Mouse (Mus musculus) kidney, postnatal 4 days (tissue): ENCODE measurements around the gene Gm4312.
A peak's percentile ranks its signal among the peaks of the same experiment; 100 is the strongest.
"Not testable (repeated sequence)": the region's sequence is repeated elsewhere in the genome, so short reads cannot be mapped to it uniquely, and the experiment has no call there.

ENCODE experiments used
- DNase-seq, 2 experiments: peaks; one replicate each; pipeline ENCODE4 v3.0.0; 2021; ENCODE audit warnings: mixed read lengths in 2 of 2

Gene Gm4312

DNA sequence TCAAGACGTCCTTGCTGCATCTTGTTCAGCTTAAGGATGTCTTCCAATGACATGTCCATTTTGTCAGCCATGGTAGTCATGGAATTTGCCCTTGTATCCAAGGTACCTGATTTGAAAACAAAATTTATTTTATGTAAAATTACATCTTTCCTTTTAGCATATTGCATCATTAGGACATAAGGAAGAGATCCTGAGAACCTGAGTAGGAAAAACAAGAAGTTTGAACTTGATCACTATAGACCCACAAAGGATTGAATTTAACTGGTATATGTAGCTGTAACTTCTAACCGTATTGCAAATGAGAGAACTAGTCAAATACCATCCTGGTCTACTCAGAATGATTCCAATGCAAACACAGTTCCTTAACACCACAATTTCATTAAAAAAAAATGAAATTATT lies at the start of gene Gm4312:
Gm4312 (minus strand) TSS at position 101 of the 400 bp plus-strand sequence.
- DNase-seq: not testable (repeated sequence)

DNA sequence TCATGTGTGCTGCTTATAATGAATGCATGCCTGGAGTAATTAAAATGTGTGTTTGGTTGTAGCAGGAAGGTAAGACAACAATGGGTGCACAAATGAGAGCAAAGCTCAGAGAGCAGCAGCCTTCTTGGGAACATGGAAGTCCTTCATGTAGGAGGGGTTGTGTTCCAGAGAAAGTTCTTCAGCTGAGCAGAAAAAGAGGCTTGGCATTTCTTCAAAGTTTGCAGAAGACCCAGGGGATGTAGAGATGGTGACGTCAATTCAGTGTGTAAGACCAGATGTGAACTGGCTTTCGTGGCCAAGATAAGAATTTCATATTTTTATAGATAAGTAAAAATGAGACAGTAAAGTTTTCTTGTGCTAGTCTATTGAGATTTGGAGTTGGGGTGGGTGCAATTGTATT lies 45.2 kb upstream of the Gm4312 start:
- no peak for DNase-seq

DNA sequence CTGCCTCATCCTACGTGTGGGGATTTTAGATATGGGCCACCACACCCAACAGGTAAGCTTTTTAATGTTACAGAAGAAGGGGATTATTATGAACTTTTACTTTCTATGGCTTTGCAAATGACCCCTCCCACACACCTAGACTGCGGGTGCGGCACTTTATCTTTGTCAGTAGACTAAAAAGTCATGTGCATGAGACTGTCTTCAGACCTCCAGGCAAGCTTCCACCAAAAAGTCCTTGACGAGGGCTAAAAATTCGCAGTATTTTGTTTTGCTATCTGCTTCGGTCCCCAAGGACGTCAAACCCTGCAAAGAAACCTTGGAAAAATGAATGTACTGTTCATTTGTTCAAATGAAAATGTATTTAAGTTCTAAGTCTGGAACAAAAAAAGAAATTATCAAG lies 33.2 kb upstream of the Gm4312 start:
- DNase-seq: no peak

DNA sequence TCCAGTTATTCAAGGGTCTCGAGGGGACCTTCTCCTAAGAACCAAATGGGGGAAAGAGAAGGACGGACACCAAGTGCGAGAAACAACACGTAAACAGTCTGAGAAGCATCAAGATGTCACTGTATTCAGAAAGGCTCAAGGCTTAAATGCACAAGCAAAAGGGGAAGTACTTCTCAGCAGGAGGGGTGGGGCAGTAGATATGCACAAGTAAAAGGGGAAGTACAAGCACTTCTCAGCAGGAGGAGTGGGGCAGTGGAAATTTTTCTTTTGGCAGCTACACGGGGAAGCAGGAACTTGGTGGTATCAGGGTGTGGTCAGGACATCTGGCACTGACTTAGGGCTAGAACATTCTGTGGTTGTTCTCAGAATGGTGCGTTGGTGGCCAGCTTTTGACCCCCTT lies 19.9 kb upstream of the Gm4312 start:
- DNase-seq: not testable (repeated sequence)

DNA sequence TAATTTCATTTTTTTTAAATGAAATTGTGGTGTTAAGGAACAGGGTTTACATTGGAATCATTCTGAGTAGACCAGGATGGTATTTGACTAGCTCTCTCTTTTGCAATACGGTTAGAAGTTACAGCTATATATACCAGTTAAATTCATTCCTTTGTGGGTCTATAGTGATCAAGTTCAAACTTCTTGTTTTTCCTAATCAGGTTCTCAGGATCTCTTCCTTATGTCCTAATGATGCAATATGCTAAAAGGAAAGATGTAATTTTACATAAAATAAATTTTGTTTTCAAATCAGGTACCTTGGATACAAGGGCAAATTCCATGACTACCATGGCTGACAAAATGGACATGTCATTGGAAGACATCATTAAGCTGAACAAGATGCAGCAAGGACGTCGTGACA lies 21.3 kb downstream of the Gm4312 start, which contains the start of gene Gm4307:
Gm4307 (plus strand) TSS at position 301 of the 400 bp plus-strand sequence.
- DNase-seq: not testable (repeated sequence)

DNA sequence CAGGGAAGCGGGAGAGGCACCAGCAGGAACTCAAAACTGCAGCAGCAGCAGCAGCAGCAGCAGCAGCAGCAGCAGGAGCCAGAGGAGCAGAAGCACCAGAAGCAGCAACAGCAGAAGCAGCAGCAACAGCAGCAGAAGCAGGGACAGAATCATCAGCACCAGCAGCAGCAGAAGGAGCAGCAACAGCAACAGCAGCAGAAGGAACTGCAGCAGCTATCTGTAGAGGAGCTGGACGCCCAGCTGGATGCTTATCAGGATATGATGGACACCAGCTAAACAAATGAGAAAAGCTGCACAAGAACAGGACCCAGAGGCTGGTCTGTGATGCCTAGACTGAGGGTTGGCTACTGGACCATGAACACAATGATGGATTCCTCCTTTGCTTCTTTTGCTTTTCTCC lies 25.5 kb downstream of the Gm4312 start:
- DNase-seq: peak; percentile 3 to 12

DNA sequence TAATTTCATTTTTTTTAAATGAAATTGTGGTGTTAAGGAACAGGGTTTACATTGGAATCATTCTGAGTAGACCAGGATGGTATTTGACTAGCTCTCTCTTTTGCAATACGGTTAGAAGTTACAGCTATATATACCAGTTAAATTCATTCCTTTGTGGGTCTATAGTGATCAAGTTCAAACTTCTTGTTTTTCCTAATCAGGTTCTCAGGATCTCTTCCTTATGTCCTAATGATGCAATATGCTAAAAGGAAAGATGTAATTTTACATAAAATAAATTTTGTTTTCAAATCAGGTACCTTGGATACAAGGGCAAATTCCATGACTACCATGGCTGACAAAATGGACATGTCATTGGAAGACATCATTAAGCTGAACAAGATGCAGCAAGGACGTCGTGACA lies 31.6 kb downstream of the Gm4312 start, which contains the start of gene Gm4305:
Gm4305 (plus strand) TSS at position 301 of the 400 bp plus-strand sequence.
- not testable (repeated sequence) for DNase-seq

DNA sequence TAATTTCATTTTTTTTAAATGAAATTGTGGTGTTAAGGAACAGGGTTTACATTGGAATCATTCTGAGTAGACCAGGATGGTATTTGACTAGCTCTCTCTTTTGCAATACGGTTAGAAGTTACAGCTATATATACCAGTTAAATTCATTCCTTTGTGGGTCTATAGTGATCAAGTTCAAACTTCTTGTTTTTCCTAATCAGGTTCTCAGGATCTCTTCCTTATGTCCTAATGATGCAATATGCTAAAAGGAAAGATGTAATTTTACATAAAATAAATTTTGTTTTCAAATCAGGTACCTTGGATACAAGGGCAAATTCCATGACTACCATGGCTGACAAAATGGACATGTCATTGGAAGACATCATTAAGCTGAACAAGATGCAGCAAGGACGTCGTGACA lies 36.7 kb downstream of the Gm4312 start, which contains the start of gene Gm4303:
Gm4303 (plus strand) TSS at position 301 of the 400 bp plus-strand sequence.
- DNase-seq: not testable (repeated sequence)

DNA sequence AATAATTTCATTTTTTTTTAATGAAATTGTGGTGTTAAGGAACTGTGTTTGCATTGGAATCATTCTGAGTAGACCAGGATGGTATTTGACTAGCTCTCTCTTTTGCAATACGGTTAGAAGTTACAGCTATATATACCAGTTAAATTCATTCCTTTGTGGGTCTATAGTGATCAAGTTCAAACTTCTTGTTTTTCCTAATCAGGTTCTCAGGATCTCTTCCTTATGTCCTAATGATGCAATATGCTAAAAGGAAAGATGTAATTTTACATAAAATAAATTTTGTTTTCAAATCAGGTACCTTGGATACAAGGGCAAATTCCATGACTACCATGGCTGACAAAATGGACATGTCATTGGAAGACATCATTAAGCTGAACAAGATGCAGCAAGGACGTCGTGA lies 41.8 kb downstream of the Gm4312 start, which contains the start of gene Gm4302:
Gm4302 (plus strand) TSS at position 301 of the 400 bp plus-strand sequence.
- not testable (repeated sequence) for DNase-seq

DNA sequence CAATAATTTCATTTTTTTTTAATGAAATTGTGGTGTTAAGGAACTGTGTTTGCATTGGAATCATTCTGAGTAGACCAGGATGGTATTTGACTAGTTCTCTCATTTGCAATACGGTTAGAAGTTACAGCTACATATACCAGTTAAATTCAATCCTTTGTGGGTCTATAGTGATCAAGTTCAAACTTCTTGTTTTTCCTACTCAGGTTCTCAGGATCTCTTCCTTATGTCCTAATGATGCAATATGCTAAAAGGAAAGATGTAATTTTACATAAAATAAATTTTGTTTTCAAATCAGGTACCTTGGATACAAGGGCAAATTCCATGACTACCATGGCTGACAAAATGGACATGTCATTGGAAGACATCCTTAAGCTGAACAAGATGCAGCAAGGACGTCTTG lies 47.0 kb downstream of the Gm4312 start, which contains the start of gene Gm4301:
Gm4301 (plus strand) TSS at position 301 of the 400 bp plus-strand sequence.
- not testable (repeated sequence) for DNase-seq
